Mouse (Mus musculus) retina, postnatal 1 day (tissue): Measurements from ENCODE around the gene Rundc3b.

Experiments used
- DNase-seq: peaks from one replicate; pipeline ENCODE4 v3.0.0-alpha.2; 2012

Gene Rundc3b

DNA sequence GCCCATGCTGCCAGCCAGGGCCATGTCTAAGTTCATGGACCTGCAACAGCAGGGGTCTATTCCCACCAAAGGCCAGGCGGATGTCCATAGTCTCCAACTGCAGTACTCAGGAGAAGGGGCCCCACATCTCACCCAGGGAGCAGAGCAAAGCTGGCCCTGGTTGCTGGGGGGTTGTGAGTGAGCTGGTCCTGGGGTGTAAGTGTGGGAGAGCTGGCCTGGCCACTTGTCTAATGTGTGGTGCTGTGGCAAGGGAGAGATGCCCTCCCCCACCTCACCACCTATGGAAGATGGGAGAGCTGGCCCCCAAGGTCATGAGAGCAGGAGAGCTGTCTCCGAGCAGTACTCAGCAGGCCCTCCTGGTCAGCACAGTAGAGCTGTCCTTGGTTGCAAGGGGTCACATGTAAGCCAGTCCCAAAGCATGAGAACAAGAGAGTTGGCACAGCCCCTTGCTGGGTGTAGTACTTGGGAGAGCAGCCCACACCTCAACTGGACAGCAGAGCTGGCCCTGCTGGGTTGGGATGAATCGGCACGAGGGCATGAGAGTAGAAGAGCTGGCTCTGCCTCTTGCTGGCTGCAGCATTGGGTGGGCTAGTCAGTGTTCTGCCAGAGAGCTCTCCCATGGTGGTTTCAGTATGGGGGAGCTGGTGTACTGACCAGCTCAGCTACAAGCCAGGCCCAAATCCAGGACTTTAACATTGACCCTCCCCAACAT lies 134.6 kb downstream of the Rundc3b start:
- DNase-seq: no peak

DNA sequence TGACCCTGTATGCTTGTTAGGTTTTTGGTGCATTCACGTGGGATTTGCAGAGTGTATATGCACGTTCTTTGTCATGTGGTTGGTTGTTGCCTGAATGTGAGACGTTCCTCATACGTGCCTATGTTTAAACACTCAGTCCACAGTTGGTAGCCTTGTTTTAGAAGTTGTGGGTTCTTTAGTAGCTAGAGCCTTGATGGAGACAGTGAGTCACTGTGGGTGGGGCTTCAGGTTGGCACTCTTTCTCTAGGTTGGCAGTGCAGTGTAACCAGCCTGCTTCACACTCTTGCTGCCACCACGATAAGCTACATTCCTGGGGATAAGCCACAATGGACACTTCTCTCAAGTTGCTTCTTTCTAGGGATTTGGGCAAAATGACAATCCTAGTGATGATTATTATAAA lies 166.2 kb downstream of the Rundc3b start:
- DNase-seq: no peak

DNA sequence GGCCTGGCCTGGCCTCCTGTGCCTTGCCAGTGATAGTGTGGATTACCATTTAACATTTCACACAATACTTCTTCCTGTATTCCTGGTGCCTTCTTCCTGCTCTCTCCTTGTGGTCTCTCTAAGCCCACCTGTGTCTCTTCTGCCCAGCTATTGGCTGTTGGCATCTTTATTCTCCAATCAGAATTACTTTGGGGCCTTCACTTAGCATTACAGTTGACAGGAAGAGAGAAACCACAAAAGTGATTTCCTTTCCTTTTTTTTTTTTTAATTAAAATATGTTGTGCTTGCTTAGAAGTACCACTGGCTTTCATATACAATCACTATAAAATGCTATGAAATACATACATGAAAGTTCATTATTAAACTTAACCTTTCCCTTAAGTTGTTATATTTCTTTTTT lies 167.2 kb downstream of the Rundc3b start:
- DNase-seq: no peak
